Mouse (Mus musculus) cortical plate, adult 2 months (tissue): ENCODE data around the gene Aig1.

Source experiments
- CTCF ChIP-seq: fragments of 200-500 bp; IDR thresholded peaks from 2 replicates; pipeline ENCODE4 v1.5.1; 2011; ENCODE audit warnings: mild to moderate bottlenecking, control low read depth, low read length; ENCODE audit not compliant: insufficient read depth; ENCODE audit errors: extremely low read depth
- POLR2A ChIP-seq: fragments of 200-500 bp; IDR thresholded peaks from 2 replicates; pipeline ENCODE4 v1.6.1; 2011; ENCODE audit warnings: mild to moderate bottlenecking, low read length, control low read depth; ENCODE audit not compliant: insufficient read depth; ENCODE audit errors: extremely low read depth

DNA sequence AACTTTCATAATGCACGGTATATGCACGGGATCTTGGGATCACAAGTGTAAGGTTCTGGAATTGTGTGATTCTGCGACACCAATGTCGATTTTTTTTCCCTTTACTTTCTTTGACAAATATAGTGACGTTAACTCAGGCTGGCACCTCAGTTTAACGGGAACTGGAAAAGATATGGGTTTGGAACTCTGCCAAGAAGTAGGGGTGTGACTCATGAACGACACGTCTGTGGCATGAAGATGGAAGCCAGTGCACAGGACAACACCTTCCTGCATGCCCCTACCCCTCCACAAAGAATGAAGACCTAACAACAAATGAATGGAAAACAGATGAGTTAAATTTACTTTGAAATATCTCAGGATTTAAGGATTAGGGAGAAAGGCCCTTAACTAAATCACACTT, 76.0 kb downstream of the Aig1 start:
- TF ChIP-seq CTCF (no peak), POLR2A (no peak)
